Mouse (Mus musculus) neural tube, embryonic 15.5 days (tissue): ENCODE data around the gene 4930430A15Rik. TPM values are rescaled to one million over a fixed set of nuclear protein-coding genes. Genes with fewer than 3 reads are reported as not detected.

ENCODE experiments used
- ATAC-seq: fragments of 200-750 bp; cut with Nextera tagmentation; 2 replicates; pipeline ENCODE4 v1.8.0; 2017; ENCODE audit warnings: mild to moderate bottlenecking, moderate TSS enrichment, moderate library complexity; ENCODE audit not compliant: low FRiP score
- H3K27ac ChIP-seq: fragments of 300-500 bp; sonication (generic); replicated peaks from 2 replicates; pipeline ENCODE4 v1.5.1; 2015; ENCODE audit warnings: mild to moderate bottlenecking, inconsistent platforms
- H3K27me3 ChIP-seq: fragments of 300-500 bp; sonication (generic); replicated peaks from 2 replicates; pipeline ENCODE4 v1.6.1; 2015; ENCODE audit warnings: inconsistent platforms
- H3K36me3 ChIP-seq: fragments of 300-500 bp; sonication (generic); 2 replicates; pipeline ENCODE4 v1.6.1; 2015; ENCODE audit warnings: inconsistent platforms
- H3K4me1 ChIP-seq: fragments of 300-500 bp; sonication (generic); 2 replicates; pipeline ENCODE4 v1.6.1; 2015; ENCODE audit warnings: inconsistent platforms
- H3K4me2 ChIP-seq: fragments of 300-500 bp; sonication (generic); 2 replicates; pipeline ENCODE4 v1.6.1; 2015; ENCODE audit warnings: inconsistent platforms, mild to moderate bottlenecking, moderate library complexity
- H3K4me3 ChIP-seq: fragments of 300-500 bp; sonication (generic); replicated peaks from 2 replicates; pipeline ENCODE4 v1.5.1; 2015; ENCODE audit warnings: mild to moderate bottlenecking, inconsistent platforms
- H3K9ac ChIP-seq: fragments of 300-500 bp; sonication (generic); replicated peaks from 2 replicates; pipeline ENCODE4 v1.6.1; 2015; ENCODE audit warnings: mild to moderate bottlenecking, inconsistent platforms
- H3K9me3 ChIP-seq: fragments of 300-500 bp; sonication (generic); replicated peaks from 2 replicates; pipeline ENCODE4 v1.6.1; 2016; ENCODE audit warnings: inconsistent platforms
- WGBS: fragments of 180-500 bp; shearing (Covaris S2); methylation state at CpG from one replicate; pipeline ENCODE4 v1.1.7; 2015; ENCODE audit warnings: mixed read lengths; 5-methylcytosine and 5-hydroxymethylcytosine counted together
- polyA plus RNA-seq: library from polyadenylated mRNA; unstranded; fragments of >200 nt; fragmentation: Nextera tagmentation; extraction: Ambion mirVana; gene quantifications from 2 replicates; pipeline ENCODE4 v1.2.1, GENCODE M21; 2015

The 4930430A15Rik gene
- polyA plus RNA-seq = not detected in 2 replicates

- Histone ChIP-seq H3K4me2 (no peak within 1 kb of the TSS), H3K27ac (no peak within 1 kb of the TSS), H3K4me1 (no peaks in the 10 kb centered on the region), H3K9ac (no peak within 1 kb of the TSS), H3K9me3 (no peaks in the 10 kb centered on the region), H3K4me3 (no peak within 1 kb of the TSS), H3K27me3 (no peaks in the 10 kb centered on the region), H3K36me3 (no peaks in the 10 kb centered on the region)
- WGBS = 86% methylated on average over 6 of the region's 6 CpGs
- ATAC-seq = no peak
These were observed at the start of gene 4930430A15Rik for GRCm38 (mm10) chr2:111229502-111229901. Gene 4930430A15Rik (minus strand): TSS chr2:111229602.

- H3K4me1 ChIP-seq = no peaks in the 10 kb centered on the region
- no peak within 1 kb of the TSS for H3K27ac ChIP-seq
- no peak within 1 kb of the TSS for H3K4me2 ChIP-seq
- H3K9me3 ChIP-seq = no peaks in the 10 kb centered on the region
- no peaks in the 10 kb centered on the region for H3K36me3 ChIP-seq
- H3K4me3 ChIP-seq = no peak within 1 kb of the TSS
- 86% methylated on average over 2 of the region's 2 CpGs for WGBS
- no peaks in the 10 kb centered on the region for H3K27me3 ChIP-seq
- ATAC-seq = no peak
- H3K9ac ChIP-seq = no peak within 1 kb of the TSS
These were observed 44.6 kb upstream of the 4930430A15Rik start, which contains the start of gene Olfr1277 for GRCm38 (mm10) chr2:111274006-111274405. Gene Olfr1277 (minus strand): TSS chr2:111274106.

GRCm38 (mm10) chr2:111254216-111254615 lies 24.8 kb upstream of the 4930430A15Rik start, which contains the start of gene Olfr1276:
Gene Olfr1276 (plus strand): TSS chr2:111254516.
- Histone ChIP-seq H3K36me3 (no peaks in the 10 kb centered on the region), H3K27ac (no peak within 1 kb of the TSS), H3K4me3 (no peak within 1 kb of the TSS), H3K9ac (no peak within 1 kb of the TSS), H3K4me2 (no peak within 1 kb of the TSS), H3K27me3 (no peaks in the 10 kb centered on the region), H3K9me3 (no peaks in the 10 kb centered on the region), H3K4me1 (no peaks in the 10 kb centered on the region)
- no peak for ATAC-seq

GRCm38 (mm10) chr2:111235186-111235585 lies 5.8 kb upstream of the 4930430A15Rik start, which contains the start of gene Olfr1275:
Gene Olfr1275 (minus strand): TSS chr2:111235286.
- Histone ChIP-seq H3K9ac (no peak within 1 kb of the TSS), H3K36me3 (no peaks in the 10 kb centered on the region), H3K27me3 (no peaks in the 10 kb centered on the region), H3K4me2 (no peak within 1 kb of the TSS), H3K4me3 (no peak within 1 kb of the TSS), H3K9me3 (no peaks in the 10 kb centered on the region), H3K4me1 (no peaks in the 10 kb centered on the region), H3K27ac (no peak within 1 kb of the TSS)
- ATAC-seq = no peak
- WGBS = 79% methylated on average over 1 of the region's 1 CpGs

- WGBS = 93% methylated on average over 11 of the region's 11 CpGs
- Histone ChIP-seq H3K4me1 (no peaks in the 10 kb centered on the region), H3K9me3 (no peaks in the 10 kb centered on the region), H3K9ac (no peak overlapping the region), H3K27ac (no peak overlapping the region), H3K27me3 (no peaks in the 10 kb centered on the region), H3K4me3 (no peak overlapping the region), H3K36me3 (no peaks in the 10 kb centered on the region), H3K4me2 (no peak overlapping the region)
- ATAC-seq = no peak
These were observed 47.3 kb downstream of the 4930430A15Rik start for GRCm38 (mm10) chr2:111182068-111182467.

- Histone ChIP-seq H3K4me1 (no peaks in the 10 kb centered on the region), H3K4me3 (no peak within 1 kb of the TSS), H3K9me3 (no peaks in the 10 kb centered on the region), H3K36me3 (no peaks in the 10 kb centered on the region), H3K4me2 (no peak within 1 kb of the TSS), H3K27ac (no peak within 1 kb of the TSS), H3K27me3 (no peaks in the 10 kb centered on the region), H3K9ac (no peak within 1 kb of the TSS)
- 79% methylated on average over 2 of the region's 2 CpGs for WGBS
- ATAC-seq = no peak
These were observed 76.6 kb downstream of the 4930430A15Rik start, which contains the start of gene Gm15130 for GRCm38 (mm10) chr2:111152836-111153235. Gene Gm15130 (minus strand): TSS chr2:111152936.

- H3K9ac ChIP-seq = no peak overlapping the region
- H3K27me3 ChIP-seq = no peaks in the 10 kb centered on the region
- no peaks in the 10 kb centered on the region for H3K4me1 ChIP-seq
- no peaks in the 10 kb centered on the region for H3K36me3 ChIP-seq
- no peak overlapping the region for H3K27ac ChIP-seq
- H3K4me2 ChIP-seq = no peak overlapping the region
- H3K9me3 ChIP-seq = no peaks in the 10 kb centered on the region
- ATAC-seq = no peak
- 70% methylated on average over 5 of the region's 5 CpGs for WGBS
- H3K4me3 ChIP-seq = no peak overlapping the region
These were observed 93.7 kb downstream of the 4930430A15Rik start for GRCm38 (mm10) chr2:111135739-111136138.

Other genes starting within 250 kb of the 4930430A15Rik start
- gene Gm13941, start 123.6 kb downstream of the 4930430A15Rik start, polyA plus RNA-seq = not detected in 2 replicates
- not detected in 2 replicates for gene Gm15130, start 76.7 kb downstream of the 4930430A15Rik start, polyA plus RNA-seq
- gene Olfr1275, start 5.7 kb upstream of the 4930430A15Rik start, polyA plus RNA-seq = not detected in 2 replicates
- gene Olfr1276, start 24.9 kb upstream of the 4930430A15Rik start, polyA plus RNA-seq = not detected in 2 replicates
- not detected in 2 replicates for gene Olfr1277, start 44.5 kb upstream of the 4930430A15Rik start, polyA plus RNA-seq
- not detected in 2 replicates for gene Olfr1278, start 60.5 kb upstream of the 4930430A15Rik start, polyA plus RNA-seq
- gene Olfr1279, start 71.0 kb upstream of the 4930430A15Rik start, polyA plus RNA-seq = not detected in 2 replicates
- gene Olfr1280, start 84.4 kb upstream of the 4930430A15Rik start, polyA plus RNA-seq = not detected in 2 replicates
- not detected in 2 replicates for gene Olfr1281, start 96.9 kb upstream of the 4930430A15Rik start, polyA plus RNA-seq
- gene Olfr1282, start 106.5 kb upstream of the 4930430A15Rik start, polyA plus RNA-seq = not detected in 2 replicates
- gene Olfr1283, start 137.2 kb upstream of the 4930430A15Rik start, polyA plus RNA-seq = not detected in 2 replicates
- gene Olfr1284, start 145.9 kb upstream of the 4930430A15Rik start, polyA plus RNA-seq = not detected in 2 replicates
- not detected in 2 replicates for gene Olfr1286, start 193.5 kb upstream of the 4930430A15Rik start, polyA plus RNA-seq
- not detected in 2 replicates for gene Olfr1287, start 219.5 kb upstream of the 4930430A15Rik start, polyA plus RNA-seq
- not detected in 2 replicates for gene Olfr1288, start 244.5 kb upstream of the 4930430A15Rik start, polyA plus RNA-seq